Mouse (Mus musculus) MEL (cell line): ENCODE measurements at regions not wholly inside any gene's neighbourhood (a gene's known extent, or its start where the extent isn't known, plus 50 kb on each side); places are given as distances from the start of the nearest gene placed in this dataset.

ENCODE experiments used
- DNase-seq: peaks from one replicate; pipeline ENCODE4 v3.0.0; 2011; ENCODE audit warnings: low read depth, low spot score
- H3K27ac ChIP-seq: 2 replicates; pipeline ENCODE4 v1.5.1; 2012; ENCODE audit warnings: low read depth, mild to moderate bottlenecking, control low read depth, low read length, moderate library complexity; ENCODE audit not compliant: control insufficient read depth
- H3K27me3 ChIP-seq, 2 experiments: fragments of 150-350 bp in 1 of 2; sonication (generic) in 1 of 2; 2 replicates each; pipeline ENCODE4 v1.6.1; 2012; ENCODE audit warnings: low read length in 2 of 2, mild to moderate bottlenecking in 2 of 2, improper control_type of control experiment in 1 of 2, moderate library complexity in 1 of 2; ENCODE audit not compliant: insufficient read depth in 2 of 2, control insufficient read depth in 1 of 2
- H3K36me3 ChIP-seq, 2 experiments: 2 replicates each; pipeline ENCODE4 v1.6.1; 2012 to 2014; ENCODE audit warnings: low read length in 2 of 2, improper control_type of control experiment in 1 of 2, inconsistent platforms in 1 of 2, mild to moderate bottlenecking in 1 of 2; ENCODE audit not compliant: insufficient read depth in 2 of 2, control insufficient read depth in 1 of 2
- H3K4me1 ChIP-seq, 2 experiments: fragments of 150-350 bp in 1 of 2; sonication (generic) in 1 of 2; 2 replicates each; pipeline ENCODE4 v1.6.1; 2012; ENCODE audit warnings: low read length in 2 of 2, improper control_type of control experiment in 1 of 2, mild to moderate bottlenecking in 1 of 2; ENCODE audit not compliant: insufficient read depth in 2 of 2, control insufficient read depth in 1 of 2
- H3K4me3 ChIP-seq, 2 experiments: fragments of 150-350 bp in 1 of 2; sonication (generic) in 1 of 2; 2 replicates each; pipeline ENCODE4 v1.5.1; 2012; ENCODE audit warnings: low read depth in 2 of 2, low read length in 2 of 2, mild to moderate bottlenecking in 2 of 2, moderate library complexity in 2 of 2, control low read depth in 1 of 2, improper control_type of control experiment in 1 of 2; ENCODE audit not compliant: control insufficient read depth in 1 of 2, insufficient read depth in 1 of 2
- H3K79me2 ChIP-seq: 2 replicates; pipeline ENCODE4 v1.6.1; 2012; ENCODE audit warnings: mild to moderate bottlenecking, low read length, moderate library complexity; ENCODE audit not compliant: control insufficient read depth, poor library complexity, insufficient read depth
- H3K9ac ChIP-seq: 2 replicates; pipeline ENCODE4 v1.6.1; 2012; ENCODE audit warnings: low read depth, mild to moderate bottlenecking, control low read depth, low read length, moderate library complexity; ENCODE audit not compliant: control insufficient read depth, poor library complexity, severe bottlenecking
- H3K9me3 ChIP-seq: fragments of 150-350 bp; sonication (generic); replicated peaks from 2 replicates; pipeline ENCODE4 v1.6.1; 2012; ENCODE audit warnings: mild to moderate bottlenecking, low read length, improper control_type of control experiment, moderate library complexity; ENCODE audit not compliant: insufficient read depth
- BHLHE40 ChIP-seq: IDR thresholded peaks from 2 replicates; pipeline ENCODE4 v1.6.1; 2012; ENCODE audit warnings: low read depth, mild to moderate bottlenecking, inconsistent platforms, low read length, improper control_type of control experiment, borderline replicate concordance
- CTCF ChIP-seq, 3 experiments: IDR thresholded peaks in 2 of 3; conservative IDR thresholded peaks in 1 of 3; 2 replicates each; pipeline ENCODE4 v1.5.1; 2011 to 2012; ENCODE audit warnings: low read length in 3 of 3, low read depth in 2 of 3, mild to moderate bottlenecking in 2 of 3, improper control_type of control experiment in 1 of 3, inconsistent platforms in 1 of 3, mixed read lengths in 1 of 3, moderate library complexity in 1 of 3; ENCODE audit not compliant: control insufficient read depth in 1 of 3, insufficient read depth in 1 of 3, poor library complexity in 1 of 3, severe bottlenecking in 1 of 3
- E2F4 ChIP-seq: IDR thresholded peaks from 2 replicates; pipeline ENCODE4 v1.6.1; 2011; ENCODE audit warnings: low read depth, low read length, improper control_type of control experiment, borderline replicate concordance
- EP300 ChIP-seq, 2 experiments: IDR thresholded peaks; 2 replicates each; pipeline ENCODE4 v1.6.1; 2011; ENCODE audit warnings: improper control_type of control experiment in 2 of 2, low read length in 2 of 2, low read depth in 1 of 2, mild to moderate bottlenecking in 1 of 2
- ETS1 ChIP-seq: IDR thresholded peaks from 2 replicates; pipeline ENCODE4 v1.6.1; 2012; ENCODE audit warnings: low read depth, mild to moderate bottlenecking, inconsistent platforms, low read length, improper control_type of control experiment, moderate library complexity
- GABPA ChIP-seq: IDR thresholded peaks from 2 replicates; pipeline ENCODE4 v1.6.1; 2012; ENCODE audit warnings: low read depth, mild to moderate bottlenecking, inconsistent platforms, low read length, improper control_type of control experiment, moderate library complexity
- JUND ChIP-seq: IDR thresholded peaks from 2 replicates; pipeline ENCODE4 v1.6.1; 2011; ENCODE audit warnings: low read depth, mild to moderate bottlenecking, improper control_type of control experiment, low read length
- MAX ChIP-seq: IDR thresholded peaks from 2 replicates; pipeline ENCODE4 v1.6.1; 2011; ENCODE audit warnings: low read length, improper control_type of control experiment
- MAZ ChIP-seq: IDR thresholded peaks from 2 replicates; pipeline ENCODE4 v1.6.1; 2012; ENCODE audit warnings: low read depth, mild to moderate bottlenecking, inconsistent platforms, low read length, improper control_type of control experiment
- MYB ChIP-seq: IDR thresholded peaks from 2 replicates; pipeline ENCODE4 v1.6.1; 2011; ENCODE audit warnings: mild to moderate bottlenecking, low read depth, low read length, improper control_type of control experiment
- NRF1 ChIP-seq: IDR thresholded peaks from 2 replicates; pipeline ENCODE4 v1.6.1; 2014; ENCODE audit warnings: low read depth, mild to moderate bottlenecking, inconsistent platforms, low read length, improper control_type of control experiment, moderate library complexity; ENCODE audit not compliant: poor library complexity, insufficient read depth, severe bottlenecking
- POLR2AphosphoS5 ChIP-seq: IDR thresholded peaks from 2 replicates; pipeline ENCODE4 v1.6.1; 2012; ENCODE audit warnings: low read depth, borderline replicate concordance, mild to moderate bottlenecking, inconsistent platforms, low read length, moderate library complexity, mixed read lengths
- RAD21 ChIP-seq: IDR thresholded peaks from 2 replicates; pipeline ENCODE4 v1.6.1; 2011; ENCODE audit warnings: mild to moderate bottlenecking, low read depth, low read length, improper control_type of control experiment
- SIN3A ChIP-seq: IDR thresholded peaks from 2 replicates; pipeline ENCODE4 v1.6.1; 2012; ENCODE audit warnings: low read length, improper control_type of control experiment, inconsistent platforms
- SMC3 ChIP-seq: IDR thresholded peaks from 2 replicates; pipeline ENCODE4 v1.6.1; 2011; ENCODE audit warnings: low read depth, low read length, improper control_type of control experiment
- TAL1 ChIP-seq: IDR thresholded peaks from 2 replicates; pipeline ENCODE4 v1.6.1; 2012; ENCODE audit warnings: mild to moderate bottlenecking, inconsistent platforms, low read length, moderate library complexity, mixed read lengths
- UBTF ChIP-seq: IDR thresholded peaks from 2 replicates; pipeline ENCODE4 v1.6.1; 2012; ENCODE audit warnings: low read depth, mild to moderate bottlenecking, inconsistent platforms, low read length, improper control_type of control experiment, moderate library complexity, borderline replicate concordance; ENCODE audit not compliant: insufficient read depth
- USF1 ChIP-seq: IDR thresholded peaks from 2 replicates; pipeline ENCODE4 v1.6.1; 2014; ENCODE audit warnings: low read depth, mild to moderate bottlenecking, inconsistent platforms, low read length, improper control_type of control experiment, moderate library complexity
- ZC3H11A ChIP-seq: IDR thresholded peaks from 2 replicates; pipeline ENCODE4 v1.6.1; 2012; ENCODE audit warnings: low read depth, mild to moderate bottlenecking, inconsistent platforms, low read length, improper control_type of control experiment
- ZMIZ1 ChIP-seq: IDR thresholded peaks from 2 replicates; pipeline ENCODE4 v1.6.1; 2012; ENCODE audit warnings: low read depth, mild to moderate bottlenecking, inconsistent platforms, low read length, improper control_type of control experiment, moderate library complexity
- ZNF384 ChIP-seq: IDR thresholded peaks from 2 replicates; pipeline ENCODE4 v1.6.1; 2012; ENCODE audit warnings: low read depth, mild to moderate bottlenecking, inconsistent platforms, low read length, improper control_type of control experiment

DNA sequence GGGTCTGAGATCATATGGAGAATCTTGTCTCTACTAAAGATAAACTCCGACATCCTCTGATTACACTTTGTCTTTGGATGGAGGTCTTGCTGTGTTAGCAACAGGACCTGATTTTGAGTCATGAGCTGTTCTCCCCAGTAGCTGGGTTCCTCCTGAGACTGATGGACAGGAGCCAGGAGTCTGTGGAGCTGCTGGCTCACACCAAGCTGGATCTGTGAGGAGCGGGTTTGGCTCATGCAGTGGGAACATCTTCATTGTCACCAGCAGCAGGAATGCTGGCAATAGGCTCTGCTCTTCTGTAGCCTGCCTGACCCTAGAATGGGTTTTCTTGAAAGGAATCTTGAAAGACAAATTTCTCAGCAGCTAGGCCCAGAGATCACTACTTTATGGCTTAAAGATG is 524.2 kb upstream of the Id2 start:
- Histone ChIP-seq H3K36me3 (no peaks in the 10 kb centered on the region), H3K9me3 (no peaks in the 10 kb centered on the region), H3K4me1 (no peaks in the 10 kb centered on the region), H3K9ac (no peak overlapping the region), H3K4me3 (no peak overlapping the region), H3K27ac (no peak overlapping the region)
- DNase-seq = no peak
- no peak for TF ChIP-seq UBTF
- no peak for TF ChIP-seq MAX
- TF ChIP-seq ZC3H11A = no peak
- TF ChIP-seq E2F4 = no peak
- no peak for TF ChIP-seq ZNF384
- TF ChIP-seq MYB = no peak
- no peak for TF ChIP-seq USF1
- TF ChIP-seq MAZ = no peak
- no peak for TF ChIP-seq ZMIZ1
- no peak for TF ChIP-seq EP300 (IDR thresholded peaks at IDR 0.05; ENCODE audit: low read depth in 1 of 2, low read length in 2 of 2)
- TF ChIP-seq, all 39 proteins: peak for 0
- Histone ChIP-seq H3K79me2 (no peaks in the 10 kb centered on the region), H3K27me3 (no peaks in the 10 kb centered on the region)

DNA sequence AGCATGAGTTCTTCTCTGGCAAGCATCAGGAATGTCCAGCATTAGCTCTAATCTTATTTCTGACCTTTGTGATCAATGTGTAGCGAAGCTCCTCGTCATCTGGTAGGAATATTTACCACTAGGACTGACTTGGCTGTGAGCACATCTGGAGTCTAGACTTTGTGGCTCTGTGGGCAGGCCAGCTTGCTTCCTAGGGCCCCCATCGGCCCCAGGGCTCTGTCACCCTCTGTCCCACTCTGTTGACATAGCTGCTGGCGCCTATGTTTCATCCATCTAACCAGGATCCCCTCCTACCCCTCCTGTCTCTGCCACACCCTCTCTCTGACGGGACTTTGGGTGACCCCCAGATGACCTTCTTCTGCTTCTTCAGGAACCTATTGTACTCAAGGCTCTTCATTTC is 520.6 kb upstream of the Id2 start:
- no peak overlapping the region for H3K9ac ChIP-seq
- no peak overlapping the region for H3K27ac ChIP-seq
- H3K4me3 ChIP-seq = no peak overlapping the region
- H3K36me3 ChIP-seq = no peaks in the 10 kb centered on the region
- H3K79me2 ChIP-seq = no peaks in the 10 kb centered on the region
- no peaks in the 10 kb centered on the region for H3K9me3 ChIP-seq
- no peaks in the 10 kb centered on the region for H3K4me1 ChIP-seq
- no peak for DNase-seq
- no peaks in the 10 kb centered on the region for H3K27me3 ChIP-seq
- TF ChIP-seq E2F4 = no peak
- no peak for TF ChIP-seq TAL1
- no peak for TF ChIP-seq USF1
- TF ChIP-seq ZNF384 = no peak
- no peak for TF ChIP-seq ZC3H11A
- TF ChIP-seq POLR2AphosphoS5 = no peak
- no peak for TF ChIP-seq SMC3
- no peak for TF ChIP-seq JUND
- TF ChIP-seq ETS1 = no peak
- TF ChIP-seq SIN3A = no peak
- TF ChIP-seq NRF1 = no peak
- no peak for TF ChIP-seq MAZ
- no peak for TF ChIP-seq RAD21
- no peak for TF ChIP-seq BHLHE40
- no peak for TF ChIP-seq GABPA
- TF ChIP-seq CTCF (IDR thresholded peaks at IDR 0.05 in 2 of 3, conservative IDR thresholded peaks at IDR 0.05 in 1 of 3; ENCODE audit: control insufficient read depth in 1 of 3, insufficient read depth in 1 of 3, low read depth in 2 of 3, low read length in 3 of 3, poor library complexity in 1 of 3, severe bottlenecking in 1 of 3) = no peak
- TF ChIP-seq MAX = no peak
